Mouse (Mus musculus): ENCODE data around the gene Atp2b4. TPM values are rescaled to one million over a fixed set of nuclear protein-coding genes. Genes with fewer than 3 reads are reported as not detected.

Atp2b4 gene
- total and polyA plus RNA-seq, 2 experiments from 2014 or later, result 11.4 to 69.1 TPM

GRCm38 (mm10) chr1:133716464-133716863 lies 84.4 kb downstream of the Atp2b4 start:
- H3K9me3 ChIP-seq (ENCODE audit: low read length), result no peaks in the 10 kb centered on the region
- no peak for DNase-seq
- H3K27ac ChIP-seq (ENCODE audit: low read depth, low read length), result no peak overlapping the region
- H3K4me2 ChIP-seq (ENCODE audit: low read depth), result no peak overlapping the region
- no peaks in the 10 kb centered on the region; the same call in 1 of the 2 replicates for H3K4me1 ChIP-seq (ENCODE audit: insufficient read depth)
- peaks cover 5% of the 10 kb centered on the region; the same call in 1 of the 2 replicates for H3K36me3 ChIP-seq (ENCODE audit: insufficient read depth)
- TF ChIP-seq CTCF (IDR thresholded peaks at IDR 0.05; ENCODE audit: low read depth), result peak; percentile 47
- no peaks in the 10 kb centered on the region for H3K27me3 ChIP-seq (ENCODE audit: insufficient read depth, low read length)
- H3K9ac ChIP-seq, result no peak overlapping the region
- no peak for ATAC-seq
- 27% methylated on average over 7 of the region's 7 CpGs for WGBS
- H3K4me3 ChIP-seq (ENCODE audit: low read depth, low read length), result no peak overlapping the region

- Histone ChIP-seq H3K4me1 (ENCODE audit: insufficient read depth) (no peaks in the 10 kb centered on the region; the same call in 1 of the 2 replicates), H3K4me2 (ENCODE audit: low read depth) (no peak overlapping the region), H3K27ac (ENCODE audit: low read depth, low read length) (no peak overlapping the region), H3K27me3 (ENCODE audit: insufficient read depth, low read length) (no peaks in the 10 kb centered on the region), H3K9me3 (ENCODE audit: low read length) (no peaks in the 10 kb centered on the region), H3K36me3 (ENCODE audit: insufficient read depth) (peaks cover 5% of the 10 kb centered on the region; the same call in 1 of the 2 replicates), H3K9ac (no peak overlapping the region), H3K4me3 (ENCODE audit: low read depth, low read length) (no peak overlapping the region)
- ATAC-seq (no peak), DNase-seq (no peak)
- 51% methylated on average over 1 of the region's 1 CpGs for WGBS
- TF ChIP-seq CTCF (IDR thresholded peaks at IDR 0.05; ENCODE audit: low read depth), result no peak
Measured at GRCm38 (mm10) chr1:133715191-133715590, 85.7 kb downstream of the Atp2b4 start.

- H3K36me3 ChIP-seq (ENCODE audit: insufficient read depth), result no peaks in the 10 kb centered on the region; the same call in 1 of the 2 replicates
- H3K27ac ChIP-seq (ENCODE audit: low read depth, low read length), result no peak overlapping the region
- H3K9ac ChIP-seq, result no peak overlapping the region
- no peak overlapping the region for H3K4me3 ChIP-seq (ENCODE audit: low read depth, low read length)
- H3K4me2 ChIP-seq (ENCODE audit: low read depth), result no peak overlapping the region
- WGBS, result 36% methylated on average over 2 of the region's 2 CpGs
- H3K27me3 ChIP-seq (ENCODE audit: insufficient read depth, low read length), result no peaks in the 10 kb centered on the region
- H3K9me3 ChIP-seq (ENCODE audit: low read length), result no peaks in the 10 kb centered on the region
- ATAC-seq, result peak; percentile 43; the same call in 1 of the 2 replicates
- DNase-seq, result peak; percentile 40
- no peak for TF ChIP-seq CTCF (IDR thresholded peaks at IDR 0.05; ENCODE audit: low read depth)
- H3K4me1 ChIP-seq (ENCODE audit: insufficient read depth), result no peaks in the 10 kb centered on the region; the same call in 1 of the 2 replicates
Measured at GRCm38 (mm10) chr1:133713009-133713370, 87.9 kb downstream of the Atp2b4 start.

GRCm38 (mm10) chr1:133712288-133713008 lies 88.4 kb downstream of the Atp2b4 start:
- Histone ChIP-seq H3K4me1 (ENCODE audit: insufficient read depth) (no peaks in the 10 kb centered on the region; the same call in 1 of the 2 replicates), H3K36me3 (ENCODE audit: insufficient read depth) (no peaks in the 10 kb centered on the region; the same call in 1 of the 2 replicates), H3K27ac (ENCODE audit: low read depth, low read length) (no peak overlapping the region), H3K9me3 (ENCODE audit: low read length) (no peaks in the 10 kb centered on the region), H3K4me2 (ENCODE audit: low read depth) (no peak overlapping the region), H3K27me3 (ENCODE audit: insufficient read depth, low read length) (no peaks in the 10 kb centered on the region), H3K9ac (no peak overlapping the region), H3K4me3 (ENCODE audit: low read depth, low read length) (no peak overlapping the region)
- no peak for ATAC-seq
- WGBS, result 59% methylated on average over 12 of the region's 12 CpGs
- DNase-seq, result no peak
- TF ChIP-seq CTCF (IDR thresholded peaks at IDR 0.05; ENCODE audit: low read depth), result 0 out of 2 replicates have a peak, but pooled peaks have one; percentile 17

GRCm38 (mm10) chr1:133711376-133711775 lies 89.5 kb downstream of the Atp2b4 start:
- no peak overlapping the region for H3K9ac ChIP-seq
- 49% methylated on average over 6 of the region's 6 CpGs for WGBS
- no peaks in the 10 kb centered on the region; the same call in 1 of the 2 replicates for H3K4me1 ChIP-seq (ENCODE audit: insufficient read depth)
- H3K36me3 ChIP-seq (ENCODE audit: insufficient read depth), result peaks cover 4% of the 10 kb centered on the region
- no peaks in the 10 kb centered on the region for H3K27me3 ChIP-seq (ENCODE audit: insufficient read depth, low read length)
- TF ChIP-seq CTCF (IDR thresholded peaks at IDR 0.05; ENCODE audit: low read depth), result no peak
- no peak overlapping the region for H3K4me2 ChIP-seq (ENCODE audit: low read depth)
- DNase-seq (no peak), ATAC-seq (no peak)
- no peak overlapping the region for H3K4me3 ChIP-seq (ENCODE audit: low read depth, low read length)
- H3K27ac ChIP-seq (ENCODE audit: low read depth, low read length), result no peak overlapping the region
- no peaks in the 10 kb centered on the region for H3K9me3 ChIP-seq (ENCODE audit: low read length)

- ATAC-seq (no peak), DNase-seq (no peak)
- 37% methylated on average over 6 of the region's 6 CpGs for WGBS
- no peaks in the 10 kb centered on the region for H3K9me3 ChIP-seq (ENCODE audit: low read length)
- H3K4me2 ChIP-seq (ENCODE audit: low read depth), result no peak overlapping the region
- no peak overlapping the region for H3K9ac ChIP-seq
- no peak overlapping the region for H3K27ac ChIP-seq (ENCODE audit: low read depth, low read length)
- no peaks in the 10 kb centered on the region; the same call in 1 of the 2 replicates for H3K4me1 ChIP-seq (ENCODE audit: insufficient read depth)
- H3K4me3 ChIP-seq (ENCODE audit: low read depth, low read length), result no peak overlapping the region
- no peaks in the 10 kb centered on the region for H3K27me3 ChIP-seq (ENCODE audit: insufficient read depth, low read length)
- TF ChIP-seq CTCF (IDR thresholded peaks at IDR 0.05; ENCODE audit: low read depth), result no peak
- H3K36me3 ChIP-seq (ENCODE audit: insufficient read depth), result peaks cover 9% of the 10 kb centered on the region
Measured at GRCm38 (mm10) chr1:133710895-133711294, 89.9 kb downstream of the Atp2b4 start.

GRCm38 (mm10) chr1:133709292-133709691 lies 91.5 kb downstream of the Atp2b4 start:
- Histone ChIP-seq H3K36me3 (ENCODE audit: insufficient read depth) (peaks cover 10% of the 10 kb centered on the region), H3K27ac (ENCODE audit: low read depth, low read length) (no peak overlapping the region)

More at GRCm38 (mm10) chr1:133709292-133709691, 91.5 kb downstream of the Atp2b4 start:
- no peak overlapping the region for H3K4me3 ChIP-seq (ENCODE audit: low read depth, low read length)
- 80% methylated on average over 3 of the region's 3 CpGs for WGBS
- no peak for TF ChIP-seq CTCF (IDR thresholded peaks at IDR 0.05; ENCODE audit: low read depth)
- H3K9me3 ChIP-seq (ENCODE audit: low read length), result no peaks in the 10 kb centered on the region
- ATAC-seq (no peak), DNase-seq (no peak)
- H3K9ac ChIP-seq, result no peak overlapping the region
- H3K4me1 ChIP-seq (ENCODE audit: insufficient read depth), result no peaks in the 10 kb centered on the region; the same call in 1 of the 2 replicates
- no peak overlapping the region for H3K4me2 ChIP-seq (ENCODE audit: low read depth)
- no peaks in the 10 kb centered on the region for H3K27me3 ChIP-seq (ENCODE audit: insufficient read depth, low read length)
